Mouse (Mus musculus) heart, adult 2 months (tissue): ENCODE results near the gene Gm20479.

Experiments used
- CTCF ChIP-seq: fragments of 200-600 bp; IDR thresholded peaks from 2 replicates; pipeline ENCODE4 v1.8.1; 2022; ENCODE audit warnings: antibody characterized with exemption, mild to moderate bottlenecking, moderate library complexity
- EP300 ChIP-seq: fragments of 200-500 bp; IDR thresholded peaks from 2 replicates; pipeline ENCODE4 v1.6.1; 2011; ENCODE audit warnings: low read depth, low read length, control low read depth; ENCODE audit not compliant: insufficient read depth
- POLR2A ChIP-seq: fragments of 200-500 bp; IDR thresholded peaks from 2 replicates; pipeline ENCODE4 v1.6.1; 2011; ENCODE audit warnings: mild to moderate bottlenecking, low read depth, low read length, control low read depth; ENCODE audit not compliant: insufficient read depth

DNA sequence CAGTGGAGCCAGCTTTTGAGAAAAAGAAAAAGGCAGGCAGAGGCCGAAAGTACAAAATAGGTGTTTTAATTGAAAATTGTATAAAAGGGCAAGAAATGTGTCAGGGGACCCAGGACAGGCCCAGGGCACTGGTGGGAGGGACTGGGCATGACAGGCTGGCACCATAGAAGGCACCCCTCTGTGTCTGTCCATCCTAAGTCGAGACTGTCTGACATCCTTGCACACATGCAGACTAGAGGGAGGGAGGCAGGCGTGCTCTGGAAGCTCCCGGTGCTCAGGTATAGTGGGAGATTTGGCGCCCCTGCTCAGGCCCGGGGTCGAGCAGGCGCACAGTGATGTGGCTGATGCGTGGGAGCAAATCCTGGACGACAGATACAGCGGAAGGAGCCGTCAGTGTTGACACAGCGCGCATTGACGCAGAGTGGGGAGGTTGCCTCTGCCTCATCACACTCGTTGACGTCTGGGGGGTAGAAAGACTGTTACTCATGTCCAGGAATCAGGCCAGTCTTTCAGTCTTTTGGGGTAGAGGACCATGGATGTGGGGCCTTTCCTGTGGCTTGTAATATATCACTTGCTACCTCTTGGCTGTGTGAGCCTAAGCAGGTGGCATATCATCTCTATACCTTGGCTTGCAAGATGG, 52.0 kb downstream of the Gm20479 start:
- TF ChIP-seq POLR2A, result no peak
- TF ChIP-seq CTCF, result no peak
- TF ChIP-seq EP300, result no peak
